Mouse (Mus musculus): ENCODE data around the gene R3hdm4. TPM values are rescaled to one million over a fixed set of nuclear protein-coding genes. Genes with fewer than 3 reads are reported as not detected.

Gene R3hdm4
- total and polyA plus RNA-seq, 3 experiments, result 82.4 to 123 (median 85.6) TPM

GRCm38 (mm10) chr10:79925785-79926490 lies 4.9 kb upstream of the R3hdm4 start:
- WGBS, result 11% methylated on average over 15 of the region's 15 CpGs
- Histone ChIP-seq H3K27me3 (ENCODE audit: control insufficient read depth, insufficient read depth, low read length) (peaks cover 5% of the 10 kb centered on the region), H3K9ac (ENCODE audit: low read depth, low read length) (peak overlapping the region; percentile 81), H3K36me3 (ENCODE audit: control insufficient read depth, insufficient read depth, low read length) (no peaks in the 10 kb centered on the region), H3K79me2 (replicated peaks; ENCODE audit: control insufficient read depth, insufficient read depth, low read length) (no peaks in the 10 kb centered on the region), H3K4me3 (peak overlapping the region; percentile 66), H3K27ac (peak overlapping the region; percentile 86), H3K4me1 (ENCODE audit: control insufficient read depth, insufficient read depth, low read length) (0 out of 2 replicates have a peak, but pooled peaks cover 1% of the 10 kb centered on the region)
- DNase-seq, result no peak
- no peak for TF ChIP-seq CTCF (IDR thresholded peaks at IDR 0.05)
- TF ChIP-seq EP300 (IDR thresholded peaks at IDR 0.05; ENCODE audit: insufficient read depth, low read depth, low read length), result no peak
- no peak for TF ChIP-seq POLR2A (IDR thresholded peaks at IDR 0.05; ENCODE audit: insufficient read depth, low read depth, low read length)
- intact Hi-C loops (cut with DNase I), result loop anchor here (1.0 to 5.0 kb wide), 7 partner anchors 32 to 216 kb away; partner anchors contain the start of genes Abca7, Cbarp and Tmem259

- H3K9ac ChIP-seq (ENCODE audit: low read depth, low read length), result no peak overlapping the region
- no peak overlapping the region for H3K27ac ChIP-seq
- H3K4me3 ChIP-seq, result no peak overlapping the region
- no peaks in the 10 kb centered on the region for H3K79me2 ChIP-seq (replicated peaks; ENCODE audit: control insufficient read depth, insufficient read depth, low read length)
- TF ChIP-seq POLR2A (IDR thresholded peaks at IDR 0.05; ENCODE audit: insufficient read depth, low read depth, low read length) (0 out of 2 replicates have a peak, but pooled peaks have one; percentile 18), EP300 (IDR thresholded peaks at IDR 0.05; ENCODE audit: insufficient read depth, low read depth, low read length) (peak; percentile 95), CTCF (IDR thresholded peaks at IDR 0.05) (no peak)
- intact Hi-C loops (cut with DNase I), result loop anchor here (1.0 to 5.0 kb wide), 5 partner anchors 33 to 217 kb away; partner anchors contain the start of gene Cbarp
- H3K4me1 ChIP-seq (ENCODE audit: control insufficient read depth, insufficient read depth, low read length), result 0 out of 2 replicates have a peak, but pooled peaks cover 1% of the 10 kb centered on the region
- WGBS, result 13% methylated on average over 29 of the region's 29 CpGs
- H3K36me3 ChIP-seq (ENCODE audit: control insufficient read depth, insufficient read depth, low read length), result no peaks in the 10 kb centered on the region
- peaks cover 10% of the 10 kb centered on the region for H3K27me3 ChIP-seq (ENCODE audit: control insufficient read depth, insufficient read depth, low read length)
- DNase-seq, result peak; percentile 91 to 96
These were observed 4.2 kb upstream of the R3hdm4 start for GRCm38 (mm10) chr10:79924998-79925784.

GRCm38 (mm10) chr10:79921572-79921971 lies 564 bp upstream of the R3hdm4 start:
- Histone ChIP-seq H3K4me3 (no peak overlapping the region), H3K27ac (no peak overlapping the region), H3K79me2 (replicated peaks; ENCODE audit: control insufficient read depth, insufficient read depth, low read length) (no peaks in the 10 kb centered on the region), H3K27me3 (ENCODE audit: control insufficient read depth, insufficient read depth, low read length) (peaks cover 17% of the 10 kb centered on the region), H3K4me1 (ENCODE audit: control insufficient read depth, insufficient read depth, low read length) (peaks cover 3% of the 10 kb centered on the region), H3K9ac (ENCODE audit: low read depth, low read length) (no peak overlapping the region), H3K36me3 (ENCODE audit: control insufficient read depth, insufficient read depth, low read length) (no peaks in the 10 kb centered on the region)
- intact Hi-C loops (cut with DNase I), result no loop called here
- WGBS, result 9% methylated on average over 34 of the region's 34 CpGs
- TF ChIP-seq CTCF (IDR thresholded peaks at IDR 0.05), result no peak
- no peak for TF ChIP-seq POLR2A (IDR thresholded peaks at IDR 0.05; ENCODE audit: insufficient read depth, low read depth, low read length)
- TF ChIP-seq EP300 (IDR thresholded peaks at IDR 0.05; ENCODE audit: insufficient read depth, low read depth, low read length), result no peak
- DNase-seq, result no peak

- WGBS, result 30% methylated on average over 26 of the region's 26 CpGs
- no peak overlapping the region for H3K9ac ChIP-seq (ENCODE audit: low read depth, low read length)
- no peak overlapping the region for H3K4me3 ChIP-seq
- H3K79me2 ChIP-seq (replicated peaks; ENCODE audit: control insufficient read depth, insufficient read depth, low read length), result 0 out of 2 replicates have a peak, but pooled peaks cover 4% of the 10 kb centered on the region
- no peak for DNase-seq
- no peak for TF ChIP-seq CTCF (IDR thresholded peaks at IDR 0.05)
- TF ChIP-seq EP300 (IDR thresholded peaks at IDR 0.05; ENCODE audit: insufficient read depth, low read depth, low read length), result no peak
- no peak for TF ChIP-seq POLR2A (IDR thresholded peaks at IDR 0.05; ENCODE audit: insufficient read depth, low read depth, low read length)
- peaks cover 10% of the 10 kb centered on the region for H3K4me1 ChIP-seq (ENCODE audit: control insufficient read depth, insufficient read depth, low read length)
- H3K27me3 ChIP-seq (ENCODE audit: control insufficient read depth, insufficient read depth, low read length), result peaks cover 17% of the 10 kb centered on the region
- H3K36me3 ChIP-seq (ENCODE audit: control insufficient read depth, insufficient read depth, low read length), result no peaks in the 10 kb centered on the region
- H3K27ac ChIP-seq, result no peak overlapping the region
- intact Hi-C loops (cut with DNase I), result no loop called here
These were observed 735 bp downstream of the R3hdm4 start for GRCm38 (mm10) chr10:79920056-79920890.

GRCm38 (mm10) chr10:79919251-79919849 lies 1.7 kb downstream of the R3hdm4 start:
- Histone ChIP-seq H3K79me2 (replicated peaks; ENCODE audit: control insufficient read depth, insufficient read depth, low read length) (0 out of 2 replicates have a peak, but pooled peaks cover 4% of the 10 kb centered on the region), H3K36me3 (ENCODE audit: control insufficient read depth, insufficient read depth, low read length) (no peaks in the 10 kb centered on the region), H3K4me1 (ENCODE audit: control insufficient read depth, insufficient read depth, low read length) (peaks cover 10% of the 10 kb centered on the region), H3K27me3 (ENCODE audit: control insufficient read depth, insufficient read depth, low read length) (peaks cover 17% of the 10 kb centered on the region), H3K27ac (no peak overlapping the region), H3K9ac (ENCODE audit: low read depth, low read length) (no peak overlapping the region), H3K4me3 (no peak overlapping the region)
- DNase-seq, result no peak
- TF ChIP-seq CTCF (IDR thresholded peaks at IDR 0.05) (no peak), EP300 (IDR thresholded peaks at IDR 0.05; ENCODE audit: insufficient read depth, low read depth, low read length) (no peak), POLR2A (IDR thresholded peaks at IDR 0.05; ENCODE audit: insufficient read depth, low read depth, low read length) (no peak)
- intact Hi-C loops (cut with DNase I), result no loop called here
- 12% methylated on average over 21 of the region's 21 CpGs for WGBS

All from heart, adult 2 months (tissue).